In genomic region chr7:98564607-98565364, GRCm38 (mm10) we compare ENCODE assay signal across 7 mouse cellular contexts.
DNase-seq lines count a peak whose midpoint lies in the region; ATAC-seq and TF ChIP-seq lines count a peak whose summit lies in the region.

No protein-coding gene starts in this region.

- no peaks in the 10 kb centered on the region for H3K9me3 ChIP-seq in heart, embryonic 12.5 days (replicated peaks)
- H3K9me3 ChIP-seq in forebrain, embryonic 11.5 days (ENCODE audit: control insufficient read depth, low read length): no peaks in the 10 kb centered on the region

- H3K27ac ChIP-seq in heart, embryonic 12.5 days (ENCODE audit: poor library complexity, severe bottlenecking): peak overlapping the region; percentile 52; the same call in 1 of the 2 replicates
- H3K27ac ChIP-seq in small intestine, adult 2 months (ENCODE audit: insufficient read depth, low read depth, low read length): 0 out of 2 replicates have a peak overlapping the region, but pooled peaks have one; percentile 7
- no peak overlapping the region for H3K27ac ChIP-seq in forebrain, embryonic 11.5 days (ENCODE audit: low read depth, low read length)

- no peak overlapping the region for H3K9ac ChIP-seq in heart, embryonic 12.5 days
- H3K9ac ChIP-seq in forebrain, embryonic 11.5 days (ENCODE audit: low read length): no peak overlapping the region

- peaks cover 11% of the 10 kb centered on the region for H3K4me1 ChIP-seq in heart, embryonic 12.5 days (replicated peaks)
- H3K4me1 ChIP-seq in small intestine, adult 2 months (ENCODE audit: control insufficient read depth, insufficient read depth, insufficient read length, low read length): peaks cover 3% of the 10 kb centered on the region
- H3K4me1 ChIP-seq in forebrain, embryonic 11.5 days (replicated peaks; ENCODE audit: control insufficient read depth, insufficient read depth, low read length): no peaks in the 10 kb centered on the region

- no peak for TF ChIP-seq CTCF in small intestine, adult 2 months (IDR thresholded peaks at IDR 0.05; ENCODE audit: extremely low read depth, insufficient read length, insufficient replicate concordance, low read depth, low read length)

- peak; percentile 68 for ATAC-seq in heart, embryonic 12.5 days (ENCODE audit: insufficient number of reproducible peaks, low FRiP score)
- no peak for ATAC-seq in forebrain, embryonic 11.5 days (replicated peaks; ENCODE audit: low FRiP score)

- 55% methylated on average over 9 of the region's 9 CpGs for WGBS in heart, embryonic 12.5 days
- WGBS in small intestine, adult 2 months: 70% methylated on average over 9 of the region's 9 CpGs
- WGBS in forebrain, embryonic 11.5 days: 76% methylated on average over 9 of the region's 9 CpGs

- peak; percentile 36 for DNase-seq in adrenal gland, postnatal 10 days
- DNase-seq in kidney, postnatal 10 days: peak; percentile 79
- DNase-seq in Muller cell, postnatal 12 days (ENCODE audit: inconsistent ontology term): no peak
- DNase-seq in forebrain, embryonic 11.5 days (ENCODE audit: low spot score): no peak
- DNase-seq in c-Kit-positive CD71-positive TER-119-positive erythroid progenitor cells, embryonic 14.5 days (ENCODE audit: low spot score): no peak

- no peaks in the 10 kb centered on the region for H3K27me3 ChIP-seq in heart, embryonic 12.5 days (replicated peaks)
- no peaks in the 10 kb centered on the region for H3K27me3 ChIP-seq in small intestine, adult 2 months (ENCODE audit: control insufficient read depth, insufficient read depth, low read length)
- H3K27me3 ChIP-seq in forebrain, embryonic 11.5 days (ENCODE audit: control insufficient read depth, insufficient read depth, low read length): no peaks in the 10 kb centered on the region

- TF ChIP-seq POLR2A in small intestine, adult 2 months (IDR thresholded peaks at IDR 0.05; ENCODE audit: low read depth, low read length): no peak

- H3K4me2 ChIP-seq in heart, embryonic 12.5 days: no peak overlapping the region
- H3K4me2 ChIP-seq in forebrain, embryonic 11.5 days (ENCODE audit: low read depth, low read length, severe bottlenecking): no peak overlapping the region

- no peaks in the 10 kb centered on the region for H3K36me3 ChIP-seq in heart, embryonic 12.5 days
- H3K36me3 ChIP-seq in small intestine, adult 2 months (ENCODE audit: control insufficient read depth, insufficient read depth, low read length): no peaks in the 10 kb centered on the region
- H3K36me3 ChIP-seq in forebrain, embryonic 11.5 days (ENCODE audit: control insufficient read depth, insufficient read depth, low read length): no peaks in the 10 kb centered on the region

- H3K4me3 ChIP-seq in heart, embryonic 12.5 days: no peak overlapping the region
- H3K4me3 ChIP-seq in small intestine, adult 2 months (ENCODE audit: low read depth, low read length): no peak overlapping the region
- no peak overlapping the region for H3K4me3 ChIP-seq in forebrain, embryonic 11.5 days (ENCODE audit: low read depth, low read length)

Comparison
In these comparisons a context has a peak if more than half of its experiments do, and no peak if none do; other contexts are left out.
1. DNase-seq: peak in adrenal gland, postnatal 10 days (single experiment) and kidney, postnatal 10 days (single experiment); none in Muller cell, postnatal 12 days (single experiment), forebrain, embryonic 11.5 days (single experiment) and c-Kit-positive CD71-positive TER-119-positive erythroid progenitor cells, embryonic 14.5 days (single experiment).